Mouse (Mus musculus): ENCODE data around the gene Mboat2. TPM values are rescaled to one million over a fixed set of nuclear protein-coding genes. Genes with fewer than 3 reads are reported as not detected.

Gene Mboat2
- total RNA-seq, 1 experiment from 2014 or later = 0.23 TPM

DNA sequence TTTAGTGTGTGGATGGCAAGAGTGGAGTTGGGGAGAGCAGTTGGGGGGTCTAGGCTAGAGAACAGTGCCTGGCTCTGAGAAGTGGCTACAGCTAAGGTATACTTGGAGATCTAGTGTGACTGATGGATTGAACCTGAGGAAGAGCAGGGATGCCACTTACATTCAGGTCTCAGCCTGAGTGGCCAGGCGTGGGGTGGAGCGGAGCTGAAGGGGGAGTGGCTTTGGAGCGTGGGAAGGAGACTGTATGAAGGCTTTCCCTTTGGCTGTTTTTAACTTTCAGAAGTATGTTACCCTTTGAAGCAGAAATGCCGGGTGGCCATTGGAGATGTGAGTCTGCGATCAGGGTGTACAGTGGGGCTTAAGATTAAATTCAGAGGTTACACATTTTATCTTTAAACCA, 26.7 kb downstream of the Mboat2 start:
- ATAC-seq (ENCODE audit: extremely low read depth, insufficient number of reproducible peaks, low FRiP score, poor library complexity, severe bottlenecking) = no peak

DNA sequence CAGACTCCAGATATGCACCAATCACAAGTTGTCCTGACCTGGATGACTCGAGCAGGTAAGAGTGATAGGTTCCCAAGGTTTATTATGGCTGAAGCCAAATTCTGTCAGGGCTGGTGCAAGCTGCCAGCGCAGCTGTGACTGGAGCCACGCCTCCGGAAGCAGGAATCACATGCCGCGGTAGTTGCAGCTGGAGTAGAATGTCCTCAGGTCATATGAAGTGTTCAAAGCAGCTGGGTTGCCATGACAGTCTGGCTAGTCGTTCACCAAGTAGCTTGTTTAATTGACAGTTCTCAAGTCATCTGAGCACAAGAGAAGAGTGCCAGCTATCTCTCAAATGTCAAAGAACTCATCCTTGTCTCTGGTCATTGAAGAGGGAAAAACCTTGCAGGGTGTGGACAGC, 28.7 kb downstream of the Mboat2 start:
- ATAC-seq (ENCODE audit: extremely low read depth, insufficient number of reproducible peaks, low FRiP score, poor library complexity, severe bottlenecking) = no peak

DNA sequence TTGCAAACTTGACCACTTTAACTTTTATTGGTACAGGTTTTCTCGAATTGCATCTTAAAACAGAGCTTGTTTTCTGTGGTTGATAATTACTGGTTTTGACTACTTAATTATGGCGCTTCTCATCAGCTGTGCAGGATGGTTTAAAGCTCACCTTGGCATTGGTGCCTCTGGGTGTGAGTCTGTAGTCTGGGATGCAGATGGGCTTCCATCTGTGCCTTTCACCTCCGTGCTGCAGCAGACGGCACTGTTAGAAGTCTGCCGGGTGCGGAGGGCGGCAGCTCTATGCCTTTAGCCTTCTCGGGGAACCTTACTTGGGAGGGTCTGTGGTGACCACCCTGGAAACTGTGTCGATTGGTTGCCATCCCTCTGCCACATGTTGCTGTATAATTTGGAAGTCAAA, 29.8 kb downstream of the Mboat2 start:
- no peak for ATAC-seq (ENCODE audit: extremely low read depth, insufficient number of reproducible peaks, low FRiP score, poor library complexity, severe bottlenecking)

DNA sequence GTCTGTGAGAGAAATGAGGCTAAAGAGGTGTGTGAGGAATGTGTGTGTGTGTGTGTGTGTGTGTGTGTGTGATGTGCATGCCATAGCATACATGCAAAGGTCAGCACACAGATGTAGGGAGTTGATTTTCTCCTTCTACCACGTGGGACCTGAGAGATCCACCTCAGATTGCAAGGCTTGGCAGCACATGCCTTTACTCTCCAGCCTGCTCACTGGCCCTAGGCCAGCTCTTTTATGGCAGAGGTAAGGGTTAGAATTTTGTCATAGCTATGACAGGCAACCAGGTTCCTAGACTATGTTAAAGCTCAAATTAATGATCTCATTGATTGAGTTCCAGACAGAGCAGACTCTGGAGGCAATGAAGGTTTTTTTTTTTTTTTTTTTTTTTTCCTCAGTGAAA, 33.1 kb downstream of the Mboat2 start:
- no peak for ATAC-seq (ENCODE audit: extremely low read depth, insufficient number of reproducible peaks, low FRiP score, poor library complexity, severe bottlenecking)

DNA sequence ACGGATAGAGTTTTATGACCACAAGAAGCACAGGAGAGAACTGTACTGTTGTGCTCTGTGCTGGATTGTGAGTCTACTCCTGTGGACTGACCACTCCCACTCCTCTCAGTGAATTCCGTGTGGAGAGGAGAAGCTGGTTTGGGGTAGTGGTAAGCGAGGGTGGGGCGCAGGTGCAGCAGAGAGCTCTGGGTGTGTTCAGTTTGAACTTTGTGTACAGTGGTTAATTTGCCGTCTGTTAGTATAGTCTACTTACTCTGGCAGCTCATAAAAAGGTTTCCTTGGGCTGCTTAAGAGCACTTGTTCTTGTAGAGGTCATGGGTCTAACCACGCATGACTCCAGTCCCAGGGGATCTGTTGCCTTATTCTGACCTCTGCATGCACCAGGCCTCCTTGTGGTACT, 36.0 kb downstream of the Mboat2 start:
- ATAC-seq (ENCODE audit: extremely low read depth, insufficient number of reproducible peaks, low FRiP score, poor library complexity, severe bottlenecking) = no peak

DNA sequence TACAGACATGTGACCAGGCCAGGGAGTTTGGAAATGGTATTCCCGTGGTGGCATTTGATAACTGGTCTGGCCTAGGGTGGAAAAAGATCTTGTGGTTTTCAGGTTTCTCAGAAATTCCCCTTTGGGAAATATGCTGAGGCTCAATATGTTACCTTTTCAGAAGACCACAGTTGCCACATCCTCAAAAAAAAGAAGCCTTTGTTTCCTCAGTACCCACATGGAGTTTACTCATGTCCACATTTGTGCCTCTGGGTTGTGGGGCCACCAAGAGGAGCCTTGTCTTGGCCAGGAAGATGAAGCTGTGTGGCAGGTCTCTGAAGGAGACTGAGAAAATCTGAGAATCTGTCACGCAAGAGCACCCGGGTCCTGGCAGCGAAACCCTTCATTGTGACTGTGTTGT, 38.0 kb downstream of the Mboat2 start:
- ATAC-seq (ENCODE audit: extremely low read depth, insufficient number of reproducible peaks, low FRiP score, poor library complexity, severe bottlenecking) = no peak

DNA sequence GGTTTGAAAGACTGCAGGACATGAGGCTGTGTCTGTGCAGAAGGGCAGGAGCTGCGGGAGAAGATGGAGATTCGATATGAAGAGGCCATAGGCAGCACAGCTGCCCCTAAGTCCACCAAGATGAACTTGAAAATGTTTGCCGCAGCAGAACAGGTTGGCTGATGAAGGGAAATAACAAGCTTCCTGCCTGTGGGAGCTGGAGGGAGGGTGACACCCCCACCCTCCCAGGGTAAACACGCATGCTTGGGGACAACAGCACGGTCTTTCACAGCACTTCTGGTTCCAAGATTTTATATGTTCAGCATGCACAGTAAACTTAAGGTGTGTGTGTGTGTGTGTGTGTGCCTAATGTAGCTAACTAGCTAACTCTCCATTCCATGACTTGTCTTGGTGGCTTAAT, 38.6 kb downstream of the Mboat2 start:
- no peak for ATAC-seq (ENCODE audit: extremely low read depth, insufficient number of reproducible peaks, low FRiP score, poor library complexity, severe bottlenecking)

DNA sequence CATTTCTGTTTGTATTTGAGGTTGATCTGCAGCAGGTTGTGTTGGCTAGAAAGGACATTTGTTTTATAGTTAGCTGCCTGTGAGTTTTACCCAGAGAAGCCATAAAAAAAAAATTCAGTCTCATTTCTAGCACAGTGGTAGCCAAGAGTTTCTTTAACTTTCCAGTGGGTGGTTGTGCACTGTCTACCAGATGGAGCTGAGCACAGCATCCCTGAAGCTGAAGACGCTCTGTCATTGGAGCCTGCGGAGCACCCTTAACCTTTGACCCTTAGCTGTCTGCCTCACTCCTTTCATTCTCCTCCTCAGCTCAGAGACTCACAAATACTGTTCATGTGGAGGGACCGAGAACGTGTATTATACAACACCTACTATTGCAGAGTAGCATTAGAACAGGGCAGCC, 40.2 kb downstream of the Mboat2 start:
- no peak for ATAC-seq (ENCODE audit: extremely low read depth, insufficient number of reproducible peaks, low FRiP score, poor library complexity, severe bottlenecking)

DNA sequence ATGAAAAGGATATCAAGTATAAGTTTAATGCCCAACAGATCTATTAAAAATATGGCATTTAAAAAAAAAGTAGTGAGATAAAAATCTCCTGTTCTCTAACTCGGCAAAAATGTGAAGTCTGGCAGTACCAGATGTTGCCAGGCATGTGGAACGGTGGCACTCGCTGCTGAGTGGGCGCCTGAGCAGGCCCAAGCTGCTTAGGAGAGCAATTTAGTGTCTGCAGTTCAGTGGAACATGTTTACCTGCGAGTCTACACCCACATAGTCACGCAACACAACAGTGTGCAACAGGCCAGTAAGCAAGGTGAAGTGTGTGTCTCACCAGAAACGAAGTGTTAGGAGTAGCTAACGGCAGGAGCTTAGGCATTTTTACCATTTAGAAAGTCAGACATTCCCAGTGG, 41.6 kb downstream of the Mboat2 start:
- ATAC-seq (ENCODE audit: extremely low read depth, insufficient number of reproducible peaks, low FRiP score, poor library complexity, severe bottlenecking) = no peak

DNA sequence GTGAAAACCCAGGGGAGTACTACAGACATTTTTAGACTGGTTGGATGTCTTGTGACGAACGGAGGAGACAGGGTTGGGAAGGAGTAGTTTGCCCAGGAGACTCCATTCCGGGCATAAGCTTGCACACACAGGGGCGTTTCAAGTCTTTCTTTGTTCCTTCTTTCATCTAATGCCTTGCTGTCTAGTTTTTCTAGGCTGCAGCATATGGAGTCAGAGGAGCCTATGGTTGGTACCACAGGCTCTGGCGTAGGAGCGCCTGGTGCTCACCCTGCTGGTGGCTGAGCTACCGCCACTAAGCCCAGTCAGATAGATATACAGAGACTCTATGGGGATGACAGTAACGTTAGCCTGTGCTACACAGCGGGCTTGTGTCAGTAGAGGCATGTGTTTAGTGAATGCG, 42.0 kb downstream of the Mboat2 start:
- ATAC-seq (ENCODE audit: extremely low read depth, insufficient number of reproducible peaks, low FRiP score, poor library complexity, severe bottlenecking) = no peak

DNA sequence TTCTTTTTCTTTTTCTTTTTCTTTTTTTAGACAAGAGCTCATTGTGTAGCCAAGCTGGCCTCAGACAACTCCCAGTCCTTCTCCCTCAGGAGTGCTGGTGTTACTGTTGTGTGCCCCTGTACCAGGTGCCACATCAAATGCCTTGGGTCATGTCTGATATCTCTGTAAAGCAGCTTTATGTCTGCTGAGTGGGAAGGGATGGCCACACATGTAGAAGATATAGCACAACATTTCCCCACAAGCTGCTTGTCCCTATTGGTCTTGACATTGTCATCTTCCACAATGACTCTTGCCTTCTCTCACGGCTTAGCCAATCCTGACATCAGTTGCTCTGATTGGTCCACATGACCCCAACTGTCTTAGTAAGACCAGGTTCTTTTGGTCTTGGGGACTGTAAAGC, 45.2 kb downstream of the Mboat2 start:
- ATAC-seq (ENCODE audit: extremely low read depth, insufficient number of reproducible peaks, low FRiP score, poor library complexity, severe bottlenecking) = no peak

DNA sequence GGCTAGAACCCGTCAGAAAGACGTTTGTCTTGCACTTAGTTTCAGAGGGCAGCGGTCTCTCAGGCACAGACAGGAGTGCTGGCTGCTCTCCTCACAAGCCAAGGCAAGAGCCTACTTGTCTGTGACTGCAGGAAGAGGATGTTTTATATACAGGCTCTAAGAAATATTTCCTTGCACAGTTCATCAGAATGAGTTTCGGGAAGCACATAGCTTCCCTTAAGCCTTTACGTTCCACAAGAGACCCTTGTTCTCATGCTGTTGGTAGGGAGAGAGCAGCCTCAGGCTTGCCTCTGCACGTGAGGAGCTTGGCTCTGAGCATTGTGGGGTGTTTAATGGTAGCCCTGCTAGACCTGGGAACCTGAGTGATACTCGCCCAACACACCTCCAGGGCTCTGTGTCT, 46.6 kb downstream of the Mboat2 start:
- ATAC-seq (ENCODE audit: extremely low read depth, insufficient number of reproducible peaks, low FRiP score, poor library complexity, severe bottlenecking) = peak; percentile 3; the same call in 1 of the 2 replicates

DNA sequence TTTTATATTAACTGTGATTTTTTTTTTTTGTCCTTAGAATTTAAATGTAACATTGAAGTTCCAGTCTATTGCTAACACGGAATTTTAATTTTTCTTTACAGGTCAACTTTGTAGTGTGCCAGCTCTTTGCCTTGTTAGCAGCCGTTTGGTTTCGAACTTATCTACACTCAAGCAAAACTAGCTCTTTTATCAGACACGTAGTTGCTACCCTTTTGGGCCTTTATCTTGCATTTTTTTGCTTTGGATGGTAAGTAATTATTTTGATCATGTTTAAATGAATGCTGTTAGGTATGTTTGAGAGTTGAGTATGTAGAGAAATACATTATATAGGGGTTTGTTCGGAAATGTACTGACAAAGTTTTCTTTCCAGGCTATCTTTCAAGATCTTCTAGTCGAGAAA, 47.4 kb downstream of the Mboat2 start:
- ATAC-seq (ENCODE audit: extremely low read depth, insufficient number of reproducible peaks, low FRiP score, poor library complexity, severe bottlenecking) = no peak

DNA sequence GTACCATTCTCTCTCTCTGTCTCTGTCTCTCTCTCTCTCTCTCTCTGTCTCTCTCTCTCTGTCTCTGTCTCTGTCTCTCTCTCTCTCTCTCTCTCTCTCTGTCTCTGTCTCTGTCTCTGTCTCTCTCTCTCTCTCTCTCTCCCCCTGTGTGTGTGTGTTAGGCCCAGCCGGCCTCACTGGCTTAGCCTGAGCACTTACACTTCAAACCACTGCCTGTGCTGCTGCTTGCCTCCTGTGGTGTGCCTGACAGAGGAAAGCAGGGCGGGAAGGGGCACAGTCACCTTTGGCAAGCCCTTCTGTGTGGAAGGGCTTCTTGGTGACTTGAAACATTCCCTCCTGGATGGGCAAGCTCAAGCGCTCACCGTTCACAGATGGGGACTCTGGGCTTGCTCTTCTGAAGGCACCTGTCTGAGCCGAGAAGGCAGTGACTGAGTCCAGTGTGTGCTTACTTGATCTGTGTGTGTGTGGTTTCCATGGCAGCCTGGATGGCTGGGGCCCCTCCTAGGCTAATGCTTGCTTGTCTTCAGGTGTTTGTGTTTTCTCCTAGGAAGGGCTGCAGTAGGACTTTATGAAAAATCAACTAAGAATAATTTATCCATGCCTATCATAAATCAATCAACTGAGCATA, 48.2 kb downstream of the Mboat2 start:
- ATAC-seq (ENCODE audit: extremely low read depth, insufficient number of reproducible peaks, low FRiP score, poor library complexity, severe bottlenecking) = no peak

DNA sequence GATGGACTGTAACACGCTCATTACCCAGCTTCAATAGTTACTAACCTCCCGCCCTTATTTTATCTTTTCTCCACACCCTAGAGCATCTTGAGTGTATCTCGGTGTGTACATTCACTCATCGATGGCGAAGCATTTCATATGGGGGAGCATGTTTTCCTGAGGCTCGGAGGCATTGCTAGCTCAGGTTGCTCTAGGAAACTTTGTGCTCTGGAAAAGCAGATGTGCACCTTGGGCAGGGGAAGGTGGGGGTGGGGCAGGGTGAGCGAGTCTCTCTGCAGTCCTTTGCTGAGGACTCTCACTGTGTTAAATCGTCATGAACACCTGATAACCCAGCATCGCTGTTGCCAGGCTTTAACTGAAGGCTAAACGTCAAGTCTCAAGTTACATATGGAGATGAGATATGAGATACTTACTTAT, 48.9 kb downstream of the Mboat2 start:
- no peak for ATAC-seq (ENCODE audit: extremely low read depth, insufficient number of reproducible peaks, low FRiP score, poor library complexity, severe bottlenecking)

DNA sequence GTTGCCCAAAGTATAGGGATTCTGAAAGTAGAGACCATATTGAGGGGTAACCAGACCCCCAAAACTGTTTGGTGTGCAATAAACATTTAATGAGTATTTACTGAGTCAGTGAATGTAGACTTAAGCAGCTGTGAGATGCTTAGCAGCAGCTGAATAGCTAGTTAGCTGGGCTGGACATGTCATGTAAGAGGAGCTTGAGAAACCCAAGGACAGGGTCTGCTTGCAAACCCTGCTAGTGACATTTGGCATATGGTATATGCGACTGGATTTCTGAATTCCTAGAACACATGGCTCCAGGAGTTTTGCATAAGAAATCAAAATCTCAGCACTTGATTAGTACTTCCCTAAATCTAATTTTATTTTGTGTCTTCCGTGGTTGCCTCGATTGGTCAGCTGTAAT, 52.6 kb downstream of the Mboat2 start:
- no peak for ATAC-seq (ENCODE audit: extremely low read depth, insufficient number of reproducible peaks, low FRiP score, poor library complexity, severe bottlenecking)

DNA sequence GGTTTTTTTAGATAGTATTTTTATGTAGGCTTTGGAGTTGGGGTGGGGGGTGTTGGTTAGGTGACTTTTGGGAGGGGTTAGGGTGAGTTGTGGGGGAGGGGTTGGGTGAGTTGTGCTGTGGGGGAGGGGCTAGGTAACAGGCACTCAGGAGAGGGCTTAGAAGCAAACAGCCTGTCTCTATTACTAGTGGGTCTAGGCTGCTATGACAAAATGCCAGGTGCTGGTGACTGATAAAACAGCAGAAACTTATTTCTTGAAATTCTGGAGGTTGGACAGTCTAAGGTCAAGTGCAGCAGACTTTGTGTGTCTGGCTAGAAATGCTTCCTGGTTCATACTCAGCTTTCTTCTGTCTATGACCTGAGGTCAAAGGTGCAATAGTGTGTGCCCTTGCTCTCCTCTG, 56.1 kb downstream of the Mboat2 start:
- no peak for ATAC-seq (ENCODE audit: extremely low read depth, insufficient number of reproducible peaks, low FRiP score, poor library complexity, severe bottlenecking)

DNA sequence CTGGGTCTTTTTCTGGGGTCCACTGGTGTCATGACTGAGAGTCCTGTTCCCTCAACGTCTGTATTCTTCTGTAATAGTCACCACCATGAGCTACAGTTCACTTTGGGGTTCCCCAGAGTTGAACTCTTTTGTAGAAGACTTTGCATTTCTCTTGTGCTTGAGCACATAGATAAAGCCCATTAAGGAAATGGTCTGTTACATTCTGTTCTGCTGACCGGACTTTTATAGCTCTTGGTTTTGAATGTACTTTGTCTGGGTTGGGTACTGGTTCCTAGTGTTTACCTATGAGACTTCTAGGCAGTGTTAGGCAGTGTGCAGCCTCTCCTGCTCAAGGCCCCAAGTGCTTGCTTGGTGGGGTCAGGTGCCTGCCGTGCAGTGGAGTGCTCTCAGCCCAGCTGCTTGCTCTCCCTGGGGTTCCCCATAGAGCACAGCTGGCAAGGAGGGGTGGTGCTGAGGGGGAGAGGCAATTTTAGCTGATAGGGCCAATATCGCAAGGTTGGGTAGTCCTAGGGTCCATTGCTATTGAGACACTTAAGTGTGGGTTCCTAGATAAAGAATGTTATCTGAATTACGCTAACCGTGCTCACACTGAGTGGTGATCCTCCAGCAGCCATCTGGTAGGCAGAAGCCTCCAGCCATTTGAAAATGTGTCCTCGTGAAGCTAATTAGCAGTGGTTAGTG, 58.8 kb downstream of the Mboat2 start:
- no peak for ATAC-seq (ENCODE audit: extremely low read depth, insufficient number of reproducible peaks, low FRiP score, poor library complexity, severe bottlenecking)

DNA sequence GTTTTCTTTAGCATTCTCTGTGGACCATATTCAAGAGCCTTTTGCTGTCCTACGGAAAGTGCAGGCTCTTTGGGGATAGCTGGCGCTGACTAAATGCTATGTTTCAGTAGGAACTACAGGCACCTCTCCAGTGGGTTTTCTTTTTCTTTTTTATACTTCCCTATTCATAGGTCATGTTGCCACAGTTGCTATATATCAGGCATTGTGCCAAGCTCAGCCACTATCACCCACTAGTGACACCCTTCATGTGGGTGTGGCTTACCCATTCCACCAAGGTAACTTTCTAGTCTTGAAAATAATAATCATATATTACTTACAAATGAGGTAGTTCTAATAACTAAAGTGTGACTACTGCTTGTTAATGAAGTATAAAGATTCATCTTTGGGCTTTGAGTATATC, 59.5 kb downstream of the Mboat2 start:
- no peak for ATAC-seq (ENCODE audit: extremely low read depth, insufficient number of reproducible peaks, low FRiP score, poor library complexity, severe bottlenecking)

DNA sequence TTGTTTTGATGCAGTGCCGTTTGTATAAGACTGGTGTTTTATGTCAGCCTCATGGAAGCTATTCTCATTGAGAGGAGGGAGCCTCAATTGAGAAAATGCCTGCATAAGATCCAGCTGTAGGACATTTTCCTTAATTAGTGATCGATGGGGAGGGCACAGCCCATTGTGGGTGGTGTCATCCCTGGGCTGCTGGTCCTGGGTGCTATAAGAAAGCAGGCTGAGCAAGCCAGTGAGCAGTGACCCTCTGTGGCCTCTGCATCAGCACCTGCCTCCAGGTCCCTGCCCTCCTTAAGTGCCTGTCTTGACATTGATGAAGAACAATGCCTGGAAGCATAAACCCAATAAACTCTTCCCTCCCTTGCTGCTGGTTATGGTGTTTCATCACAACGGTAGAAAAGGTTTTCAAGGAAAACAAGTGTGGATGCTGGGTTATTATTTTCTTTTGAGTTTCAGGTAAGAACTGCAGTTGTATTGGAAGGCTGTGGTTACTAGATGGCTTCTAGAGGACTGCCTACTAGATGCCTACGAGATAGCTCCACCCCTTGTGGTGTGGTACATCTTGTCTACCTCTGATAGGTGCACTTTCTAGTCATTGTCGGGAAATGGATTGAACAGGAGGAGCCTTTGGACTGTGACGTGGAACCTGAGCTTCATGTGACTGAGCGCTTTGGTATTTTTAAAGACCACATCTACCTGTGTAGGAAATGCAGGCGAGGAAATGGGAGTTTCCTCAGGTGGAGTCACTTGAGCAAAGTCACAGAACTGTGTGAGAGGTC, 60.2 kb downstream of the Mboat2 start:
- ATAC-seq (ENCODE audit: extremely low read depth, insufficient number of reproducible peaks, low FRiP score, poor library complexity, severe bottlenecking) = no peak
